Mouse (Mus musculus) brain, embryonic 14.5 days (tissue): ENCODE measurements around the gene Proz.

ENCODE experiments used
- CTCF ChIP-seq: fragments of 200-500 bp; IDR thresholded peaks from 2 replicates; pipeline ENCODE4 v1.5.1; 2012; ENCODE audit warnings: inconsistent platforms, mild to moderate bottlenecking, moderate library complexity, borderline replicate concordance; ENCODE audit not compliant: insufficient read depth, insufficient read length; ENCODE audit errors: extremely low read depth
- POLR2A ChIP-seq: fragments of 200-500 bp; IDR thresholded peaks from 2 replicates; pipeline ENCODE4 v1.6.1; 2012; ENCODE audit warnings: mild to moderate bottlenecking, inconsistent platforms, borderline replicate concordance; ENCODE audit not compliant: poor library complexity, insufficient read depth, insufficient read length, severe bottlenecking; ENCODE audit errors: extremely low read depth

GRCm38 (mm10) chr8:13124897-13125296 lies 64.2 kb downstream of the Proz start:
- TF ChIP-seq CTCF = no peak
- TF ChIP-seq POLR2A = no peak
